In genomic region chr2:137704948-137705723, GRCm38 (mm10) we compare ENCODE assay signal across 9 mouse cellular contexts.
DNase-seq lines count a peak whose midpoint lies in the region; ATAC-seq lines count a peak whose summit lies in the region.
"Had no signal": no experiment of that assay in that cellular context is flagged by ENCODE, and none has a peak within 500 bp of the region (broad histone marks: within the 10 kb centered on the region; RNA-seq: fewer than 3 reads in every experiment).

No protein-coding gene starts in this region.

- peak; percentile 69; the same call in 1 of the 2 replicates for ATAC-seq in cerebellum, adult (ENCODE audit: insufficient number of reproducible peaks, low FRiP score, low TSS enrichment)
- peak; percentile 87 for ATAC-seq in hindbrain, embryonic 11.5 days (ENCODE audit: low FRiP score)
- ATAC-seq in midbrain, embryonic 16.5 days: peak; percentile 57; the same call in 1 of the 2 replicates
- ATAC-seq in intestine, embryonic 16.5 days: no peak

- no peak overlapping the region for H3K4me3 ChIP-seq in hindbrain, embryonic 11.5 days (ENCODE audit: low read depth, low read length)
- H3K4me3 ChIP-seq in midbrain, embryonic 16.5 days (ENCODE audit: low read depth, low read length): no peak overlapping the region
- no peak overlapping the region for H3K4me3 ChIP-seq in intestine, embryonic 16.5 days (ENCODE audit: low read length)

- H3K36me3 ChIP-seq in hindbrain, embryonic 11.5 days (ENCODE audit: control insufficient read depth, insufficient read depth, low read length): no peaks in the 10 kb centered on the region
- H3K36me3 ChIP-seq in midbrain, embryonic 16.5 days (ENCODE audit: control insufficient read depth, insufficient read depth, low read length): no peaks in the 10 kb centered on the region
- no peaks in the 10 kb centered on the region for H3K36me3 ChIP-seq in intestine, embryonic 16.5 days (ENCODE audit: control insufficient read depth, insufficient read depth, low read length)

- H3K4me1 ChIP-seq in hindbrain, embryonic 11.5 days (replicated peaks; ENCODE audit: control insufficient read depth, insufficient read depth, low read length): no peaks in the 10 kb centered on the region
- H3K4me1 ChIP-seq in midbrain, embryonic 16.5 days (ENCODE audit: control insufficient read depth, insufficient read depth, low read length): peaks cover 15% of the 10 kb centered on the region
- H3K4me1 ChIP-seq in intestine, embryonic 16.5 days (ENCODE audit: control insufficient read depth, insufficient read depth, low read length): no peaks in the 10 kb centered on the region

- no peak overlapping the region for H3K27ac ChIP-seq in hindbrain, embryonic 11.5 days (ENCODE audit: low read depth, low read length)
- H3K27ac ChIP-seq in midbrain, embryonic 16.5 days (ENCODE audit: low read length): no peak overlapping the region
- H3K27ac ChIP-seq in intestine, embryonic 16.5 days (ENCODE audit: low read length): no peak overlapping the region
- H3K27ac ChIP-seq: liver, embryonic 14.5 days had no signal

- 0 out of 2 replicates have a peak overlapping the region, but pooled peaks have one; percentile 0 for H3K4me2 ChIP-seq in hindbrain, embryonic 11.5 days (replicated peaks; ENCODE audit: low read depth, low read length)
- H3K4me2 ChIP-seq in midbrain, embryonic 16.5 days (ENCODE audit: low read length): no peak overlapping the region; the same call in 1 of the 2 replicates
- H3K4me2 ChIP-seq in intestine, embryonic 16.5 days (ENCODE audit: low read depth, low read length): no peak overlapping the region

- H3K27me3 ChIP-seq in hindbrain, embryonic 11.5 days (ENCODE audit: control insufficient read depth, insufficient read depth, low read length): peaks cover 32% of the 10 kb centered on the region
- 0 out of 2 replicates have a peak, but pooled peaks cover 2% of the 10 kb centered on the region for H3K27me3 ChIP-seq in midbrain, embryonic 16.5 days (ENCODE audit: control insufficient read depth, insufficient read depth, low read depth, low read length)
- H3K27me3 ChIP-seq in intestine, embryonic 16.5 days (replicated peaks; ENCODE audit: control insufficient read depth, insufficient read depth, low read length): no peaks in the 10 kb centered on the region

- no peak for DNase-seq in cerebellum, adult 11 months
- peak; percentile 42 to 50 for DNase-seq in cerebellum, postnatal 25 days
- peak; percentile 54 for DNase-seq in hindbrain, embryonic 11.5 days (ENCODE audit: low spot score)
- DNase-seq in frontal cortex, postnatal 25 days (ENCODE audit: low spot score in 2 of 2): no peak
- DNase-seq in gastrocnemius, adult 18-20 months (ENCODE audit: low spot score): no peak

- H3K9ac ChIP-seq in hindbrain, embryonic 11.5 days (ENCODE audit: low read depth, low read length): no peak overlapping the region
- H3K9ac ChIP-seq in midbrain, embryonic 16.5 days (ENCODE audit: low read depth, low read length): no peak overlapping the region
- H3K9ac ChIP-seq in intestine, embryonic 16.5 days (ENCODE audit: low read depth, low read length): no peak overlapping the region
- H3K9ac ChIP-seq: liver, embryonic 14.5 days had no signal

- no peaks in the 10 kb centered on the region for H3K9me3 ChIP-seq in hindbrain, embryonic 11.5 days (ENCODE audit: control insufficient read depth, low read length)
- H3K9me3 ChIP-seq in midbrain, embryonic 16.5 days (replicated peaks; ENCODE audit: control insufficient read depth, low read length, poor library complexity, severe bottlenecking): no peaks in the 10 kb centered on the region
- no peaks in the 10 kb centered on the region for H3K9me3 ChIP-seq in intestine, embryonic 16.5 days (ENCODE audit: control insufficient read depth, low read length)

- 21% methylated on average over 12 of the region's 12 CpGs for WGBS in hindbrain, embryonic 11.5 days
- 11% methylated on average over 12 of the region's 12 CpGs for WGBS in midbrain, embryonic 16.5 days
- WGBS in intestine, embryonic 16.5 days: 72% methylated on average over 12 of the region's 12 CpGs

Comparison
In these comparisons a context has a peak if more than half of its experiments do, and no peak if none do; other contexts are left out.
1. DNase-seq: peak in cerebellum, postnatal 25 days (2 of 2) and hindbrain, embryonic 11.5 days (single experiment); none in cerebellum, adult 11 months (single experiment), frontal cortex, postnatal 25 days (0 of 2) and gastrocnemius, adult 18-20 months (single experiment).